Mouse (Mus musculus) Muller cell, postnatal 12 days (primary cell): ENCODE measurements around the gene D17Wsu92e.
A peak's percentile ranks its signal among the peaks of the same experiment; 100 is the strongest.
"Not testable (repeated sequence)": the region's sequence is repeated elsewhere in the genome, so short reads cannot be mapped to it uniquely, and the experiment has no call there.

Experiments
- DNase-seq: peaks from one replicate; pipeline ENCODE4 v3.0.0-alpha.2; 2015; ENCODE audit errors: inconsistent ontology term

Gene D17Wsu92e

GRCm38 (mm10) chr17:27820568-27821406 is at the start of gene D17Wsu92e:
Gene D17Wsu92e, minus strand, starts transcription at chr17:27820648.
- peak; percentile 98 for DNase-seq

GRCm38 (mm10) chr17:27866737-27867136 is 46.3 kb upstream of the D17Wsu92e start:
- DNase-seq, result no peak

- no peak for DNase-seq
Measured at GRCm38 (mm10) chr17:27865461-27865860, 45.0 kb upstream of the D17Wsu92e start.

GRCm38 (mm10) chr17:27859131-27859530 is 38.7 kb upstream of the D17Wsu92e start:
- peak; percentile 73 for DNase-seq

GRCm38 (mm10) chr17:27857649-27858475 is 37.4 kb upstream of the D17Wsu92e start:
- no peak for DNase-seq

- peak; percentile 66 for DNase-seq
Measured at GRCm38 (mm10) chr17:27856798-27857648, 36.6 kb upstream of the D17Wsu92e start.

GRCm38 (mm10) chr17:27856265-27856797 is 35.9 kb upstream of the D17Wsu92e start, which contains the start of gene Uhrf1bp1:
Gene Uhrf1bp1, plus strand, starts transcription at chr17:27856441.
- peak; percentile 91 for DNase-seq

GRCm38 (mm10) chr17:27851076-27851475 is 30.6 kb upstream of the D17Wsu92e start:
- no peak for DNase-seq

GRCm38 (mm10) chr17:27848351-27848750 is 27.9 kb upstream of the D17Wsu92e start:
- DNase-seq, result no peak

- DNase-seq, result peak; percentile 95
Measured at GRCm38 (mm10) chr17:27839469-27840252, 19.2 kb upstream of the D17Wsu92e start.

GRCm38 (mm10) chr17:27837850-27838249 is 17.4 kb upstream of the D17Wsu92e start, which contains the start of gene Snrpc:
Gene Snrpc, plus strand, starts transcription at chr17:27838150.
- not testable (repeated sequence) for DNase-seq

- no peak for DNase-seq
Measured at GRCm38 (mm10) chr17:27830411-27830810, 10.0 kb upstream of the D17Wsu92e start.

GRCm38 (mm10) chr17:27827511-27827910 is 7.1 kb upstream of the D17Wsu92e start:
- no peak for DNase-seq

- peak; percentile 55 for DNase-seq
Measured at GRCm38 (mm10) chr17:27826908-27827383, 6.5 kb upstream of the D17Wsu92e start.

- DNase-seq, result peak; percentile 89
Measured at GRCm38 (mm10) chr17:27825984-27826905, 5.8 kb upstream of the D17Wsu92e start.

GRCm38 (mm10) chr17:27825539-27825938 is 5.1 kb upstream of the D17Wsu92e start:
- DNase-seq, result no peak

- DNase-seq, result no peak
Measured at GRCm38 (mm10) chr17:27824941-27825340, 4.5 kb upstream of the D17Wsu92e start.

GRCm38 (mm10) chr17:27823142-27823905 is 2.9 kb upstream of the D17Wsu92e start:
- DNase-seq, result no peak
